Mouse (Mus musculus) embryonic facial prominence, embryonic 15.5 days (tissue): ENCODE data around the gene Zbtb8b. TPM values are rescaled to one million over a fixed set of nuclear protein-coding genes. Genes with fewer than 3 reads are reported as not detected.

Source experiments
- ATAC-seq: fragments of 200-750 bp; cut with Nextera tagmentation; 2 replicates; pipeline ENCODE4 v1.8.0; 2017; ENCODE audit warnings: low read depth, moderate TSS enrichment; ENCODE audit not compliant: insufficient number of reproducible peaks, low FRiP score, low TSS enrichment
- H3K27ac ChIP-seq: fragments of 300-500 bp; sonication (generic); replicated peaks from 2 replicates; pipeline ENCODE4 v1.5.1; 2015; ENCODE audit warnings: mild to moderate bottlenecking, inconsistent platforms
- H3K27me3 ChIP-seq: fragments of 300-500 bp; sonication (generic); 2 replicates; pipeline ENCODE4 v1.6.1; 2015; ENCODE audit warnings: inconsistent platforms
- H3K36me3 ChIP-seq: fragments of 300-500 bp; sonication (generic); 2 replicates; pipeline ENCODE4 v1.6.1; 2015; ENCODE audit warnings: mild to moderate bottlenecking, inconsistent platforms
- H3K4me1 ChIP-seq: fragments of 300-500 bp; sonication (generic); 2 replicates; pipeline ENCODE4 v1.6.1; 2015; ENCODE audit warnings: inconsistent platforms
- H3K4me2 ChIP-seq: fragments of 300-500 bp; sonication (generic); replicated peaks from 2 replicates; pipeline ENCODE4 v1.6.1; 2015; ENCODE audit warnings: mild to moderate bottlenecking, inconsistent platforms
- H3K4me3 ChIP-seq: fragments of 300-500 bp; sonication (generic); replicated peaks from 2 replicates; pipeline ENCODE4 v1.5.1; 2015; ENCODE audit warnings: mild to moderate bottlenecking, inconsistent platforms
- H3K9ac ChIP-seq: fragments of 300-500 bp; sonication (generic); 2 replicates; pipeline ENCODE4 v1.6.1; 2015; ENCODE audit warnings: inconsistent platforms
- H3K9me3 ChIP-seq: fragments of 300-500 bp; sonication (generic); replicated peaks from 2 replicates; pipeline ENCODE4 v1.6.1; 2016; ENCODE audit warnings: inconsistent platforms
- WGBS: fragments of 180-500 bp; shearing (Covaris S2); methylation state at CpG from one replicate; pipeline ENCODE4 v1.1.7; 2015; 5-methylcytosine and 5-hydroxymethylcytosine counted together
- polyA plus RNA-seq: library from polyadenylated mRNA; unstranded; fragments of >200 nt; fragmentation: Nextera tagmentation; extraction: Ambion mirVana; gene quantifications from 2 replicates; pipeline ENCODE4 v1.2.1, GENCODE M21; 2015

Gene Zbtb8b
- 1.2 and 1.3 TPM in 2 replicates for polyA plus RNA-seq

- ATAC-seq, result peak; percentile 82
These were observed at the start of gene Zbtb8b for GRCm38 (mm10) chr4:129440340-129441063. Zbtb8b (minus strand) TSS chr4:129440853.

DNA sequence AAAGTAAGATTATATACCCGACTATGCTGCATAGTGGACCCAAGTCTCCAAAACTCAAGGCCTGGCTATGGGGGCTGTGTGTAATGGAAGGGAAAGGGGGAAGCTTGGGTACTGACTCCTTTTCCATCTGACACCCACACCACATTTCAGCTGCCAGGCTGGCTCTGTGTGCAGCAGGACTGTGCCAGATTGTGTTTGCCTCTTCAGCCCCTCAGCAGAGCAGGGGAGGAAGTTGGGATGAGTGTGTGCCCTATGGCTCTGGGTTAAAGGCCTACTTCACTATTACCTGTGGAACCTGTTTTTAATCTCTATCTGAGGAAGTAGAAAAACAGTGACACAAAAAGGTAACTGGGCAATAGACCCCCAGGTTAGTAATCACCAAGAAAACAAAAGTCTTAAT is 40.4 kb upstream of the Zbtb8b start:
- Histone ChIP-seq H3K9me3 (no peaks in the 10 kb centered on the region), H3K4me2 (no peak overlapping the region), H3K9ac (no peak overlapping the region), H3K27me3 (no peaks in the 10 kb centered on the region), H3K27ac (no peak overlapping the region), H3K4me1 (no peaks in the 10 kb centered on the region), H3K4me3 (no peak overlapping the region), H3K36me3 (peaks cover 87% of the 10 kb centered on the region)
- WGBS, result 84% methylated on average over 1 of the region's 1 CpGs
- ATAC-seq, result no peak

More at GRCm38 (mm10) chr4:129440340-129441063, at the start of gene Zbtb8b:
- Histone ChIP-seq H3K4me2 (peak within 1 kb of the TSS; percentile 64), H3K36me3 (no peaks in the 10 kb centered on the region), H3K27me3 (peaks cover 35% of the 10 kb centered on the region), H3K27ac (no peak within 1 kb of the TSS), H3K9ac (0 out of 2 replicates have a peak within 1 kb of the TSS, but pooled peaks have one; percentile 23), H3K9me3 (no peaks in the 10 kb centered on the region), H3K4me1 (peaks cover 11% of the 10 kb centered on the region; the same call in 1 of the 2 replicates), H3K4me3 (peak within 1 kb of the TSS; percentile 48)
- WGBS, result 2% methylated on average over 33 of the region's 33 CpGs

DNA sequence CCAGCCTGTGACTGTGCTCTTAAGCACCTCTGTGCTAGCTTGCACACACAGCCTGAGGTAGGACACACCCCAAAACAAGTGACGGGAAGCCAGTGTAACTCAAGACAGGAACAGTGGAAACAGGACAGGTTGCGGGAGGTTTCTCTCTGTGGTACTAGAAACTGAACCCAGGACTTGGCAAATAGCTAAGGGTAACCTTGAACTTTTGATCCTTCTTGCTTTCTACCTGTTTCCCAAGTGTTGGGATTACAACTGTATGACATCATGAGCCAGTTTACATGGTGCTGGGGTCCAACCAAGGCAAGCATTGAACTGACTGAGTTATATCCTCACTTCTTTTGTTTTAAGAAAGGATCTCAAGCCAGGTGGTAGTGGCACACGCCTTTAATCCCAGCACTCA is 39.2 kb upstream of the Zbtb8b start:
- Histone ChIP-seq H3K27ac (no peak overlapping the region), H3K4me1 (no peaks in the 10 kb centered on the region), H3K36me3 (peaks cover 86% of the 10 kb centered on the region), H3K9me3 (no peaks in the 10 kb centered on the region), H3K4me2 (no peak overlapping the region), H3K27me3 (no peaks in the 10 kb centered on the region), H3K4me3 (no peak overlapping the region), H3K9ac (no peak overlapping the region)
- WGBS, result 85% methylated on average over 3 of the region's 3 CpGs
- no peak for ATAC-seq

DNA sequence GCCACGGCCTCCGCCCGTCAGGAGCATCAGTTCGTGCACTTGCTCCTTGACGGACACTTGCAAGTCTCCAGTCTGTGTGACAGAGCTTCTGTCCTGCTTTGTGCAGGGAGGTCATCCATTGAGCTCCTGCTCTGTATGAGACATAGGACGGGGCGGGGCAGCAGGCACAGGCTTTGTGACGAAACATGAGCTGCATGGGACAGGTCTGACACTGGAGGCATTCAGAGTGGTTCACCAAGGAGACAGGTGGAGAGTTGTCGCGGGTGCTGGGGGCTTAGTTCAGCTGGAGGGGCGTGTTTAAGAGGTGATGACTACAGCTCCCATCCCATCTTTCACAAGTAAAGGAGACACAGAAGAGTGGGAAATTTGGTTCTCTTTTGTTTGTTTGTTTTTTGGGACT is 35.4 kb upstream of the Zbtb8b start:
- Histone ChIP-seq H3K36me3 (peaks cover 84% of the 10 kb centered on the region), H3K9ac (no peak overlapping the region), H3K27ac (no peak overlapping the region), H3K4me2 (no peak overlapping the region), H3K9me3 (no peaks in the 10 kb centered on the region), H3K27me3 (no peaks in the 10 kb centered on the region), H3K4me1 (no peaks in the 10 kb centered on the region), H3K4me3 (no peak overlapping the region)
- ATAC-seq, result no peak
- WGBS, result 84% methylated on average over 11 of the region's 11 CpGs

GRCm38 (mm10) chr4:129464286-129464815 is 23.7 kb upstream of the Zbtb8b start:
- Histone ChIP-seq H3K27ac (no peak overlapping the region), H3K27me3 (no peaks in the 10 kb centered on the region), H3K4me2 (no peak overlapping the region), H3K9me3 (no peaks in the 10 kb centered on the region), H3K4me3 (no peak overlapping the region), H3K4me1 (peaks cover 12% of the 10 kb centered on the region), H3K36me3 (peaks cover 49% of the 10 kb centered on the region), H3K9ac (no peak overlapping the region)
- no peak for ATAC-seq
- 77% methylated on average over 4 of the region's 4 CpGs for WGBS

GRCm38 (mm10) chr4:129463097-129464059 is 22.7 kb upstream of the Zbtb8b start:
- no peaks in the 10 kb centered on the region for H3K27me3 ChIP-seq
- H3K4me2 ChIP-seq, result no peak overlapping the region
- 83% methylated on average over 24 of the region's 24 CpGs for WGBS
- no peak overlapping the region for H3K27ac ChIP-seq
- no peak overlapping the region for H3K9ac ChIP-seq
- no peaks in the 10 kb centered on the region for H3K9me3 ChIP-seq
- H3K36me3 ChIP-seq, result peaks cover 41% of the 10 kb centered on the region
- ATAC-seq, result no peak
- no peak overlapping the region for H3K4me3 ChIP-seq
- peaks cover 12% of the 10 kb centered on the region for H3K4me1 ChIP-seq

- H3K4me1 ChIP-seq, result peaks cover 12% of the 10 kb centered on the region
- peaks cover 28% of the 10 kb centered on the region for H3K36me3 ChIP-seq
- peak overlapping the region; percentile 74 for H3K4me2 ChIP-seq
- peak overlapping the region; percentile 71; the same call in 1 of the 2 replicates for H3K27ac ChIP-seq
- no peaks in the 10 kb centered on the region for H3K27me3 ChIP-seq
- peak overlapping the region; percentile 94 for H3K4me3 ChIP-seq
- peak overlapping the region; percentile 76 for H3K9ac ChIP-seq
- WGBS, result 44% methylated on average over 3 of the region's 3 CpGs
- H3K9me3 ChIP-seq, result no peaks in the 10 kb centered on the region
- no peak for ATAC-seq
These were observed 21.5 kb upstream of the Zbtb8b start for GRCm38 (mm10) chr4:129462118-129462517.

- Histone ChIP-seq H3K4me3 (peak within 1 kb of the TSS; percentile 94), H3K36me3 (peaks cover 21% of the 10 kb centered on the region), H3K9ac (peak within 1 kb of the TSS; percentile 76), H3K4me1 (peaks cover 12% of the 10 kb centered on the region), H3K9me3 (no peaks in the 10 kb centered on the region), H3K27ac (peak within 1 kb of the TSS; percentile 91), H3K27me3 (no peaks in the 10 kb centered on the region), H3K4me2 (peak within 1 kb of the TSS; percentile 74)
- peak; percentile 99 for ATAC-seq
- under 1% methylated on average over 46 of the region's 46 CpGs for WGBS
These were observed 20.7 kb upstream of the Zbtb8b start, which contains the start of gene Bsdc1 for GRCm38 (mm10) chr4:129461183-129461960. Bsdc1 (plus strand) TSS chr4:129461581.

- peak overlapping the region; percentile 91 for H3K27ac ChIP-seq
- H3K4me1 ChIP-seq, result peaks cover 12% of the 10 kb centered on the region
- no peak for ATAC-seq
- H3K27me3 ChIP-seq, result no peaks in the 10 kb centered on the region
- peak overlapping the region; percentile 64 for H3K4me2 ChIP-seq
- H3K9ac ChIP-seq, result peak overlapping the region; percentile 59
- WGBS, result 2% methylated on average over 4 of the region's 4 CpGs
- H3K9me3 ChIP-seq, result no peaks in the 10 kb centered on the region
- peaks cover 15% of the 10 kb centered on the region for H3K36me3 ChIP-seq
- peak overlapping the region; percentile 94 for H3K4me3 ChIP-seq
These were observed 20.2 kb upstream of the Zbtb8b start for GRCm38 (mm10) chr4:129460827-129461182.

DNA sequence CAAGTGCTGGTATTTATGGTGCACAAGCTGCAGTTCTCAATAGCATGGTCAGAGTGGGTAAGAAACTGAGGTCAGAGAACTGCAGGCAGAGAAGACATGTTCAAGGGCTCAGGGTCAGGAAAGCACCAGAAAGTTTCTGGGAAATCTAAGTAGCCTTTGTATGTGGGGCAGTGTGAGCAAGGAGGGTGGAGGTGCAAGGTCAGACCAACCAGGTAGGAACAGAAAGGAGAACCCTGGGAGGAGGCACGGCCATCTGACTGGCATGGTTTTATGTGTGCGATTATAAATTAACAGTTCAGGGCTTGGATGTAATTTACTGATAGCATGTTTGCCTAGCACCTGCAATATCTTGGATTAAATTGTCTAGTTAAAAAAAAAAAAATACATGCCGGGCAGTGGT is 19.1 kb upstream of the Zbtb8b start:
- Histone ChIP-seq H3K36me3 (peaks cover 4% of the 10 kb centered on the region), H3K9me3 (no peaks in the 10 kb centered on the region), H3K27ac (no peak overlapping the region), H3K27me3 (no peaks in the 10 kb centered on the region), H3K4me3 (no peak overlapping the region), H3K9ac (no peak overlapping the region), H3K4me2 (no peak overlapping the region), H3K4me1 (peaks cover 12% of the 10 kb centered on the region)
- no peak for ATAC-seq
- 87% methylated on average over 3 of the region's 3 CpGs for WGBS
